Mouse (Mus musculus): ENCODE results near the gene Map3k20.
A peak's percentile ranks its signal among the peaks of the same experiment; 100 is the strongest.

The Map3k20 gene

GRCm38 (mm10) chr2:72438941-72439533 lies 153.6 kb downstream of the Map3k20 start:
- no peak for DNase-seq

- DNase-seq = no peak
Measured at GRCm38 (mm10) chr2:72441010-72441409, 155.6 kb downstream of the Map3k20 start.

GRCm38 (mm10) chr2:72442825-72443224 lies 157.4 kb downstream of the Map3k20 start:
- no peak for DNase-seq

- DNase-seq = no peak
Measured at GRCm38 (mm10) chr2:72443960-72444359, 158.5 kb downstream of the Map3k20 start.

GRCm38 (mm10) chr2:72446106-72446505 lies 160.7 kb downstream of the Map3k20 start:
- no peak for DNase-seq

GRCm38 (mm10) chr2:72446615-72447014 lies 161.2 kb downstream of the Map3k20 start:
- DNase-seq = no peak

GRCm38 (mm10) chr2:72453563-72453962 lies 168.1 kb downstream of the Map3k20 start:
- DNase-seq = no peak

- DNase-seq = no peak
Measured at GRCm38 (mm10) chr2:72456189-72456588, 170.8 kb downstream of the Map3k20 start.

- DNase-seq = no peak
Measured at GRCm38 (mm10) chr2:72464376-72465014, 179.1 kb downstream of the Map3k20 start.

- DNase-seq = no peak
Measured at GRCm38 (mm10) chr2:72467604-72468003, 182.2 kb downstream of the Map3k20 start.

GRCm38 (mm10) chr2:72471415-72472070 lies 186.1 kb downstream of the Map3k20 start:
- DNase-seq = no peak

GRCm38 (mm10) chr2:72474531-72475287 lies 189.3 kb downstream of the Map3k20 start:
- DNase-seq = no peak

GRCm38 (mm10) chr2:72475423-72475796 lies 190.0 kb downstream of the Map3k20 start:
- no peak for DNase-seq

GRCm38 (mm10) chr2:72475797-72476485 lies 190.5 kb downstream of the Map3k20 start, which contains the start of gene Cdca7:
Gene Cdca7, plus strand, starts transcription at chr2:72476159.
- DNase-seq = peak; percentile 71

GRCm38 (mm10) chr2:72476486-72477211 lies 191.2 kb downstream of the Map3k20 start:
- DNase-seq = peak; percentile 36

- no peak for DNase-seq
Measured at GRCm38 (mm10) chr2:72477221-72477620, 191.8 kb downstream of the Map3k20 start.

- DNase-seq = no peak
Measured at GRCm38 (mm10) chr2:72478176-72478575, 192.7 kb downstream of the Map3k20 start.

GRCm38 (mm10) chr2:72478921-72479320 lies 193.5 kb downstream of the Map3k20 start:
- no peak for DNase-seq

GRCm38 (mm10) chr2:72479818-72480217 lies 194.4 kb downstream of the Map3k20 start:
- DNase-seq = no peak

GRCm38 (mm10) chr2:72491650-72492049 lies 206.2 kb downstream of the Map3k20 start:
- no peak for DNase-seq
